Mouse (Mus musculus) granulocyte monocyte progenitor cell, adult 5-6 weeks (primary cell): ENCODE results near the gene Zfp740. TPM values are rescaled to one million over a fixed set of nuclear protein-coding genes. Genes with fewer than 3 reads are reported as not detected.
"Not testable (repeated sequence)": the region's sequence is repeated elsewhere in the genome, so short reads cannot be mapped to it uniquely, and the experiment has no call there.

Source experiments
- ATAC-seq: replicated peaks from 2 replicates; pipeline ENCODE4 v1.8.0; 2016; ENCODE audit warnings: mild to moderate bottlenecking, moderate TSS enrichment, inconsistent platforms; ENCODE audit not compliant: poor library complexity, severe bottlenecking
- total RNA-seq, 2 experiments: library from RNA; stranded (forward) in 1 of 2; stranded (reverse) in 1 of 2; fragments of 200-712, 200-1000 nt in 1 of 2; fragments of >200 nt in 1 of 2; fragmentation: Nextera tagmentation in 1 of 2; gene quantifications; 2 replicates each; pipeline ENCODE4 v1.2.3; 2014 to 2017

Zfp740 gene
- 48.7 and 68.9 TPM in 2 replicates for total RNA-seq (2014; fragmentation: Nextera tagmentation)
- 23.8 and 27.8 TPM in 2 replicates for total RNA-seq (2017)

GRCm38 (mm10) chr15:102202971-102203834 is at the start of gene Zfp740:
Gene Zfp740, plus strand, starts transcription at chr15:102203249.
- peak; percentile 88 for ATAC-seq

GRCm38 (mm10) chr15:102155006-102155405 is 48.0 kb upstream of the Zfp740 start:
- ATAC-seq: not testable (repeated sequence)

- ATAC-seq: no peak
These were observed 46.2 kb upstream of the Zfp740 start for GRCm38 (mm10) chr15:102156836-102157235.

GRCm38 (mm10) chr15:102160415-102161060 is 42.5 kb upstream of the Zfp740 start:
- peak; percentile 26 for ATAC-seq

- no peak for ATAC-seq
These were observed 39.0 kb upstream of the Zfp740 start for GRCm38 (mm10) chr15:102163900-102164693.

GRCm38 (mm10) chr15:102165468-102166100 is 37.5 kb upstream of the Zfp740 start:
- ATAC-seq: peak; percentile 83

GRCm38 (mm10) chr15:102167620-102168021 is 35.4 kb upstream of the Zfp740 start:
- ATAC-seq: no peak

GRCm38 (mm10) chr15:102169064-102169463 is 34.0 kb upstream of the Zfp740 start:
- ATAC-seq: no peak

GRCm38 (mm10) chr15:102173581-102173980 is 29.5 kb upstream of the Zfp740 start:
- no peak for ATAC-seq

GRCm38 (mm10) chr15:102175736-102176319 is 27.2 kb upstream of the Zfp740 start:
- no peak for ATAC-seq

GRCm38 (mm10) chr15:102176571-102177316 is 26.3 kb upstream of the Zfp740 start:
- no peak for ATAC-seq

- no peak for ATAC-seq
These were observed 25.6 kb upstream of the Zfp740 start for GRCm38 (mm10) chr15:102177417-102177816.

- ATAC-seq: peak; percentile 78
These were observed 24.8 kb upstream of the Zfp740 start for GRCm38 (mm10) chr15:102178279-102178678.

- ATAC-seq: no peak
These were observed 23.9 kb upstream of the Zfp740 start for GRCm38 (mm10) chr15:102179106-102179505.

GRCm38 (mm10) chr15:102179924-102180323 is 23.1 kb upstream of the Zfp740 start:
- no peak for ATAC-seq

- ATAC-seq: no peak
These were observed 20.0 kb upstream of the Zfp740 start for GRCm38 (mm10) chr15:102183076-102183475.

- no peak for ATAC-seq
These were observed 16.8 kb upstream of the Zfp740 start for GRCm38 (mm10) chr15:102186239-102186638.

- ATAC-seq: no peak
These were observed 15.0 kb upstream of the Zfp740 start for GRCm38 (mm10) chr15:102188096-102188495.

GRCm38 (mm10) chr15:102188883-102189282 is 14.2 kb upstream of the Zfp740 start:
- no peak for ATAC-seq
